Mouse (Mus musculus) embryonic facial prominence, embryonic 10.5 days (tissue): Measurements from ENCODE around the gene Kcne1l. TPM values are rescaled to one million over a fixed set of nuclear protein-coding genes. Genes with fewer than 3 reads are reported as not detected.

Experiments
- DNase-seq: peaks from one replicate; pipeline ENCODE4 v3.0.0-alpha.2; 2017; ENCODE audit warnings: low spot score
- H3K27ac ChIP-seq: fragments of 300-500 bp; sonication (generic); replicated peaks from 2 replicates; pipeline ENCODE4 v1.5.1; 2016; ENCODE audit warnings: mild to moderate bottlenecking
- H3K27me3 ChIP-seq: fragments of 300-500 bp; sonication (generic); replicated peaks from 2 replicates; pipeline ENCODE4 v1.6.1; 2016; ENCODE audit warnings: low read depth, mild to moderate bottlenecking; ENCODE audit not compliant: poor library complexity, severe bottlenecking
- H3K36me3 ChIP-seq: fragments of 300-500 bp; sonication (generic); replicated peaks from 2 replicates; pipeline ENCODE4 v1.6.1; 2016; ENCODE audit warnings: mild to moderate bottlenecking, moderate library complexity
- H3K4me1 ChIP-seq: fragments of 300-500 bp; sonication (generic); 2 replicates; pipeline ENCODE4 v1.6.1; 2016
- H3K4me3 ChIP-seq: fragments of 300-500 bp; sonication (generic); 2 replicates; pipeline ENCODE4 v1.5.1; 2016; ENCODE audit warnings: mild to moderate bottlenecking, moderate library complexity
- H3K9me3 ChIP-seq: fragments of 300-500 bp; sonication (generic); 2 replicates; pipeline ENCODE4 v1.6.1; 2016; ENCODE audit warnings: mild to moderate bottlenecking
- WGBS: fragments of 180-500 bp; shearing (Covaris S2); methylation state at CpG from one replicate; pipeline ENCODE4 v1.1.7; 2016; 5-methylcytosine and 5-hydroxymethylcytosine counted together
- polyA plus RNA-seq: library from polyadenylated mRNA; unstranded; fragments of >200 nt; fragmentation: Nextera tagmentation; extraction: Ambion mirVana; gene quantifications from 2 replicates; pipeline ENCODE4 v1.2.1, GENCODE M21; 2016

The Kcne1l gene
- polyA plus RNA-seq, 1 experiment from 2014 or later = 14.8 TPM

DNA sequence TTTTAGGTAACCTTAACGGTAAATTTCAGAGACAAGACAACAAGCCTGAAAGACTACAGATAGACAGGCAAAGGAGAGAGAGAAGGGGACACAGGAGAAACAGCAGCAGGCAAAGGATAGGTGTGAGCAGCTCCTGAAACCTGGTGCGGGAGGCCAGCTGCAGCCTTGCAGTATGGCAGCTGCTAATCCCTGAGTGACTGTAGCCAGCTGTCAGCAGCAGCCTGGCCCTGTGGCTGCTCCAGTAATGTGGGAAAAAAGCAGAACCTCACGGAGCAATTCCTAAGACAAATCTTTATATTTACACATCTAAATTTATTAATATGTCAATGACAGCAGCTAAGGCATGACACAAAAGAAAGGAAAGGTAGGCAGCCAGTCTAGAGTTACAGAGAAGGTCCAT lies 29.5 kb downstream of the Kcne1l start:
- WGBS = 63% methylated on average over 3 of the region's 3 CpGs

DNA sequence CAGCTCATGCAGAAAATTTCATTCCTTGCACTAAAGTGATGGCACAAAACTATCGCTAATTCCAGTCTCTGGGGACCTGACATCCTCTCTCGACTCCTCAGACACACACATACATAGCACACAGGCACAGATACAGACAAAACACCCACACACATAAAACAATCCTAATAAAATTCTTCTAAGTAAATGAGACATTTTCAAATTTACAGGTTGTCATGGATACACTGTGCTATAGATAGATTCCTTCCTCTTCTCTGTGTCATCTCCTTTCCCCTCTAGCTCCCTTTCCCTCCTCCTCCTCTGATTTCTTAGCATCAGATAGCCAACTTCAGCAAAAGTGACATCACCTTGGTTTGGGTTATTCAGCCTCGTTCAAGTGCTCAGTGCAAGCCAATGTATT lies 30.1 kb downstream of the Kcne1l start:
- Histone ChIP-seq H3K4me3 (no peak overlapping the region), H3K27me3 (peaks cover 74% of the 10 kb centered on the region), H3K36me3 (no peaks in the 10 kb centered on the region), H3K4me1 (no peaks in the 10 kb centered on the region), H3K9me3 (no peaks in the 10 kb centered on the region), H3K27ac (no peak overlapping the region)
- DNase-seq = no peak
- 83% methylated on average over 3 of the region's 3 CpGs for WGBS

More for the DNA sequence above, 29.5 kb downstream of the Kcne1l start:
- peaks cover 74% of the 10 kb centered on the region for H3K27me3 ChIP-seq
- no peak overlapping the region for H3K4me3 ChIP-seq
- H3K36me3 ChIP-seq = no peaks in the 10 kb centered on the region
- no peak for DNase-seq
- no peak overlapping the region for H3K27ac ChIP-seq
- no peaks in the 10 kb centered on the region for H3K9me3 ChIP-seq
- H3K4me1 ChIP-seq = no peaks in the 10 kb centered on the region

Other genes with a start within 250 kb of the Kcne1l start
- not detected in 2 replicates for gene Gucy2f, start 109.4 kb downstream of the Kcne1l start, polyA plus RNA-seq
- 7.6 and 9.2 TPM in 2 replicates for gene Nxt2, start 79.5 kb downstream of the Kcne1l start, polyA plus RNA-seq
- gene Acsl4, start 84.2 kb upstream of the Kcne1l start, polyA plus RNA-seq = 16.0 and 21.3 TPM in 2 replicates